Mouse (Mus musculus) midbrain, embryonic 15.5 days (tissue): ENCODE data around the gene Uggt2. TPM values are rescaled to one million over a fixed set of nuclear protein-coding genes. Genes with fewer than 3 reads are reported as not detected.

Source experiments
- ATAC-seq: fragments of 200-750 bp; cut with Nextera tagmentation; replicated peaks from 2 replicates; pipeline ENCODE4 v1.8.0; 2017; ENCODE audit warnings: moderate TSS enrichment
- H3K27ac ChIP-seq: fragments of 300-500 bp; sonication (generic); 2 replicates; pipeline ENCODE4 v1.5.1; 2015; ENCODE audit warnings: mild to moderate bottlenecking, inconsistent platforms
- H3K27me3 ChIP-seq: fragments of 300-500 bp; sonication (generic); replicated peaks from 2 replicates; pipeline ENCODE4 v1.6.1; 2015; ENCODE audit warnings: inconsistent platforms
- H3K36me3 ChIP-seq: fragments of 300-500 bp; sonication (generic); replicated peaks from 2 replicates; pipeline ENCODE4 v1.6.1; 2015; ENCODE audit warnings: inconsistent platforms
- H3K4me1 ChIP-seq: fragments of 300-500 bp; sonication (generic); 2 replicates; pipeline ENCODE4 v1.6.1; 2015; ENCODE audit warnings: inconsistent platforms
- H3K4me2 ChIP-seq: fragments of 300-500 bp; sonication (generic); 2 replicates; pipeline ENCODE4 v1.6.1; 2015; ENCODE audit warnings: inconsistent platforms, mild to moderate bottlenecking, moderate library complexity
- H3K4me3 ChIP-seq: fragments of 300-500 bp; sonication (generic); 2 replicates; pipeline ENCODE4 v1.5.1; 2015; ENCODE audit warnings: mild to moderate bottlenecking, inconsistent platforms
- H3K9ac ChIP-seq: fragments of 300-500 bp; sonication (generic); 2 replicates; pipeline ENCODE4 v1.6.1; 2015; ENCODE audit warnings: mild to moderate bottlenecking, inconsistent platforms
- H3K9me3 ChIP-seq: fragments of 300-500 bp; sonication (generic); 2 replicates; pipeline ENCODE4 v1.6.1; 2016; ENCODE audit warnings: inconsistent platforms
- WGBS: fragments of 180-500 bp; shearing (Covaris S2); methylation state at CpG from one replicate; pipeline ENCODE4 v1.1.7; 2015; ENCODE audit warnings: mixed read lengths; 5-methylcytosine and 5-hydroxymethylcytosine counted together
- polyA plus RNA-seq: library from polyadenylated mRNA; unstranded; fragments of >200 nt; fragmentation: Nextera tagmentation; extraction: Ambion mirVana; gene quantifications from 2 replicates; pipeline ENCODE4 v1.2.1, GENCODE M21; 2015

Gene Uggt2
- polyA plus RNA-seq, 1 experiment from 2014 or later = 22.8 TPM

DNA sequence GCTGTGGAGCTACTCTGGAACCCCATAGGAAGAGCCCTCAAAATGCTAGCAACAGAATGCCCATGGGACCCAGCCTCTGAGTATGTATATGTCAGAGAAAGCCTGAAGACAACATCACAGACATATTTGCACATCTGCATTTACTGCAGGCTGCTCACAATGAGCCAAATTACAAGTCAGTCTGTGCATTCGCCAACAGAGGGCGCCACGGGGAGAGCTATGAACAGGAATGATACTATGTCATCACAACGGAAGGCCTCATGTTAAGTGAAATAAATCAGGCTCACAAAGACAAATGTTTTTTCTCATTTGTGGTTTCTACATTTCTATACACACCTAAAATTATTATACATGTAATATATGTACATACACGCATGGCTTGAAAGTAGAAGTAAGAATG lies 73.3 kb downstream of the Uggt2 start:
- H3K36me3 ChIP-seq = peaks cover 5% of the 10 kb centered on the region; the same call in 1 of the 2 replicates
- no peak overlapping the region for H3K4me3 ChIP-seq
- 79% methylated on average over 5 of the region's 5 CpGs for WGBS
- H3K27ac ChIP-seq = no peak overlapping the region
- ATAC-seq = no peak
- H3K4me1 ChIP-seq = no peaks in the 10 kb centered on the region
- H3K9me3 ChIP-seq = no peaks in the 10 kb centered on the region
- H3K9ac ChIP-seq = no peak overlapping the region
- no peak overlapping the region for H3K4me2 ChIP-seq
- H3K27me3 ChIP-seq = no peaks in the 10 kb centered on the region

- no peak overlapping the region for H3K9ac ChIP-seq
- no peaks in the 10 kb centered on the region for H3K27me3 ChIP-seq
- ATAC-seq = peak; percentile 49
- no peaks in the 10 kb centered on the region; the same call in 1 of the 2 replicates for H3K36me3 ChIP-seq
- H3K4me2 ChIP-seq = peak overlapping the region; percentile 30; the same call in 1 of the 2 replicates
- peak overlapping the region; percentile 76 for H3K27ac ChIP-seq
- peak overlapping the region; percentile 22; the same call in 1 of the 2 replicates for H3K4me3 ChIP-seq
- no peaks in the 10 kb centered on the region for H3K9me3 ChIP-seq
- 47% methylated on average over 12 of the region's 12 CpGs for WGBS
- H3K4me1 ChIP-seq = peaks cover 3% of the 10 kb centered on the region; the same call in 1 of the 2 replicates
Measured at GRCm38 (mm10) chr14:119013549-119013948, 85.7 kb downstream of the Uggt2 start.

- H3K9ac ChIP-seq = no peak overlapping the region
- peak; percentile 92 for ATAC-seq
Measured at GRCm38 (mm10) chr14:119012607-119013431, 86.4 kb downstream of the Uggt2 start.

GRCm38 (mm10) chr14:119009531-119009930 lies 89.7 kb downstream of the Uggt2 start:
- no peaks in the 10 kb centered on the region for H3K27me3 ChIP-seq
- no peaks in the 10 kb centered on the region for H3K36me3 ChIP-seq
- H3K27ac ChIP-seq = no peak overlapping the region
- WGBS = 100% methylated on average over 2 of the region's 2 CpGs
- H3K9ac ChIP-seq = no peak overlapping the region
- no peaks in the 10 kb centered on the region for H3K9me3 ChIP-seq
- no peak overlapping the region for H3K4me3 ChIP-seq
- H3K4me1 ChIP-seq = peaks cover 16% of the 10 kb centered on the region
- H3K4me2 ChIP-seq = no peak overlapping the region
- no peak for ATAC-seq

More at GRCm38 (mm10) chr14:119012607-119013431, 86.4 kb downstream of the Uggt2 start:
- Histone ChIP-seq H3K4me3 (peak overlapping the region; percentile 22), H3K9me3 (no peaks in the 10 kb centered on the region), H3K4me2 (peak overlapping the region; percentile 30), H3K4me1 (peaks cover 8% of the 10 kb centered on the region), H3K27me3 (no peaks in the 10 kb centered on the region), H3K27ac (peak overlapping the region; percentile 76), H3K36me3 (no peaks in the 10 kb centered on the region; the same call in 1 of the 2 replicates)
- 56% methylated on average over 23 of the region's 23 CpGs for WGBS

DNA sequence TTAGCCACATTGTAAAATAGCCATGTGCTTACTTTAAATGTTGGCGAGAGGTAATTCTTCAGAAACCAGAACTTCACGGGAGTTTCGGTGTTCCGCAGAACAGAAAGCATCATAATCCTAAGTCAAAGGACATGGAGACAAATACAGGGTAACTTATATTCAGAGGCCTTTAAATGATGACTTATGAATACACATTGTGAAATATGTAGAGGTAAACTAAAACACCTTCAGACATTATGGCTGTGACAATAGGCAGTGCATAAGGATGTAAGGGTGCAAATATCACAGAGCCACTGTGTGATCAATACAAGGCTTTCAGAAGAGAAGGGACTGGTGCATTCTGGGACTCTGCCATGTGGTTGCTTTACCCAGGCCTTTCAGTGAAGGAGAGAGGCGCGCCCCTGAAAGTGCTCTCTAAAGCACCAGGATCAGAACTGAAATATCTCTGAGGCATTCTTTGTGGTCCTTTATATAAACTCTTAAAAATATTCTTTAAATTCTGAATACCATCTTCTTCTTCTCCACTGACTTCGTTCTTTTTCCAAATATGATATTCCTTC lies 91.1 kb downstream of the Uggt2 start:
- Histone ChIP-seq H3K27ac (peak overlapping the region; percentile 79), H3K4me2 (peak overlapping the region; percentile 89), H3K27me3 (no peaks in the 10 kb centered on the region), H3K9me3 (no peaks in the 10 kb centered on the region), H3K36me3 (no peaks in the 10 kb centered on the region), H3K4me3 (peak overlapping the region; percentile 44), H3K9ac (peak overlapping the region; percentile 37; the same call in 1 of the 2 replicates), H3K4me1 (peaks cover 16% of the 10 kb centered on the region)
- WGBS = 45% methylated on average over 7 of the region's 7 CpGs
- no peak for ATAC-seq

DNA sequence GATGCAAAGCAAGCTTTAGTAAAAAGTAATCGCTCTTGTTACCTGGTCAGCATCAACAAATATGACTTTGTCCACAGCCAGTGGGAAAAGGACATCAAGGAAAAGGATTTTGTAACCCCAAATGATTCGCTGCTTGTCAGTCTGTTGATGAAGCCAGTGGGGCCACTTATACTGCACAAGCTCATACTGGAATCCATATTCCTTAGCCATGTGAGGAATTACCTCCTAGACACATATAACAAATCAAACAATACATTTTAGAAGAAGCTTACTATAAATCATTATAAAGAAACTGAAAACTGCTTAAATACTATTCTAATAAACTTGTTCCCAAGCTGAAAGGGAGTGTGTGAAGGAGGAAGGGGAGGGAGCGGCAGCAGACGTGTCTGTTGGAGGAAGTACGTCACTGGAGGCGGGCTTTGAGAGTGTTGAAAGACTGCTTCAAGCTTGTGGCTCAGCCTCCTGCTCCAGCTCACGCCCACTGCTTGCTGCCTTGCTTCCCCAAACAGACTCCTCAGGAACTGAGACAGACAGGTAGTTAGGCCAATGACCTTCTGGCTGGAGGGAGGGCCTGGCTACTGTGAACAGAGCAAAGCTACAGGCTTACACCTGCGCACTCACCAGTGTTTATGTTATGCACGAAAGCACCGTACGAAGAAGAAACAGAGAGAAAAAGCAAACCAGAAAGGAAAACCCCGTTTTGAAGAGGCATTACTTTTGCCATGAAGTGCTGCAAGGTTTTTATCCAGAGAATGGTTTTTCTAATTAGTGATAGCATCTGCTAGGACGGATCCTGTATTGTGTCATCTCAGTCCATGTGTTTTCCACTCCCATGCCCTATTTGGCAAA lies 91.9 kb downstream of the Uggt2 start:
- peak; percentile 99 for ATAC-seq
- Histone ChIP-seq H3K4me3 (peak overlapping the region; percentile 44), H3K4me2 (peak overlapping the region; percentile 89), H3K4me1 (peaks cover 12% of the 10 kb centered on the region), H3K36me3 (0 out of 2 replicates have a peak, but pooled peaks cover 3% of the 10 kb centered on the region), H3K27ac (peak overlapping the region; percentile 79), H3K9ac (peak overlapping the region; percentile 40), H3K27me3 (no peaks in the 10 kb centered on the region), H3K9me3 (no peaks in the 10 kb centered on the region)
- under 1% methylated on average over 13 of the region's 13 CpGs for WGBS

- peak overlapping the region; percentile 44 for H3K4me3 ChIP-seq
- H3K4me2 ChIP-seq = peak overlapping the region; percentile 89
- peak overlapping the region; percentile 40 for H3K9ac ChIP-seq
- H3K36me3 ChIP-seq = peaks cover 4% of the 10 kb centered on the region; the same call in 1 of the 2 replicates
- H3K4me1 ChIP-seq = peaks cover 12% of the 10 kb centered on the region
- H3K27me3 ChIP-seq = no peaks in the 10 kb centered on the region
- H3K27ac ChIP-seq = peak overlapping the region; percentile 79
- WGBS = 2% methylated on average over 49 of the region's 49 CpGs
- peak; percentile 32 for ATAC-seq
- H3K9me3 ChIP-seq = no peaks in the 10 kb centered on the region
Measured at GRCm38 (mm10) chr14:119006441-119007102, 92.7 kb downstream of the Uggt2 start.

DNA sequence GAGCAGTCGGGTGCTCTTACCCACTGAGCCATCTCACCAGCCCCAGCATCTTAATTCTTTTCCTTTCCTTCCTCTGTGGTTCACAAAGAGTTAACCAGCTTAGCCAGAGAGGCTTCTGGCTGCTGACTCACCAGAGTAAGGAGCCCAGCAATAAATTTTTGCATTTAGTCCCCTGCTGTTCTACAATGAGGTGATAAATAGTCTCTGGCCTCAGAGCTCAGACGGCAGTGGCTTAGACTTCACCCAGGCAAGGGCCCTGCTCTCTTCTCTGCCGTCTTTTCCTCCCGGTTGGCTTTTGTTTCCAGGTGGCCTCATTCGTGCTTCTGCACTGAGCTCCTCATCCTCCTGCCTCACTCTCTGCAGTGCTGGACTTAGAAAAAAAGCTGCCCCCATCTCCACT lies 93.4 kb downstream of the Uggt2 start:
- Histone ChIP-seq H3K9me3 (no peaks in the 10 kb centered on the region), H3K4me3 (peak overlapping the region; percentile 44), H3K4me2 (peak overlapping the region; percentile 89), H3K9ac (0 out of 2 replicates have a peak overlapping the region, but pooled peaks have one; percentile 11), H3K27ac (peak overlapping the region; percentile 49), H3K27me3 (no peaks in the 10 kb centered on the region), H3K4me1 (peaks cover 12% of the 10 kb centered on the region), H3K36me3 (peaks cover 10% of the 10 kb centered on the region)
- ATAC-seq = no peak
- WGBS = 14% methylated on average over 5 of the region's 5 CpGs

- ATAC-seq = no peak
- Histone ChIP-seq H3K9ac (no peak overlapping the region), H3K27ac (no peak overlapping the region), H3K27me3 (no peaks in the 10 kb centered on the region), H3K4me1 (peaks cover 12% of the 10 kb centered on the region), H3K36me3 (peaks cover 12% of the 10 kb centered on the region), H3K4me3 (no peak overlapping the region), H3K4me2 (no peak overlapping the region), H3K9me3 (no peaks in the 10 kb centered on the region)
Measured at GRCm38 (mm10) chr14:119003320-119003719, 95.9 kb downstream of the Uggt2 start.

- WGBS = 93% methylated on average over 9 of the region's 9 CpGs
- no peak for ATAC-seq
- Histone ChIP-seq H3K4me1 (no peaks in the 10 kb centered on the region), H3K27me3 (no peaks in the 10 kb centered on the region), H3K36me3 (peaks cover 32% of the 10 kb centered on the region; the same call in 1 of the 2 replicates), H3K4me2 (no peak overlapping the region), H3K9ac (no peak overlapping the region), H3K27ac (no peak overlapping the region), H3K4me3 (no peak overlapping the region), H3K9me3 (no peaks in the 10 kb centered on the region)
Measured at GRCm38 (mm10) chr14:118995226-118995925, 103.9 kb downstream of the Uggt2 start.
